Mouse (Mus musculus) brain, adult 2 months (tissue): ENCODE measurements around the gene Hydin.
"Not testable (repeated sequence)": the region's sequence is repeated elsewhere in the genome, so short reads cannot be mapped to it uniquely, and the experiment has no call there.

Experiments
- DNase-seq: peaks from one replicate; pipeline ENCODE4 v3.0.0; 2011; ENCODE audit warnings: low read depth, low spot score

The Hydin gene

GRCm38 (mm10) chr8:110522495-110522894 is 255.7 kb downstream of the Hydin start:
- DNase-seq: not testable (repeated sequence)

- DNase-seq: no peak
Observed at GRCm38 (mm10) chr8:110522985-110523384, 256.2 kb downstream of the Hydin start.

GRCm38 (mm10) chr8:110525229-110525628 is 258.5 kb downstream of the Hydin start:
- no peak for DNase-seq

GRCm38 (mm10) chr8:110530008-110530762 is 263.4 kb downstream of the Hydin start:
- DNase-seq: no peak

- no peak for DNase-seq
Observed at GRCm38 (mm10) chr8:110533781-110534180, 267.0 kb downstream of the Hydin start.

- peak; percentile 96 for DNase-seq
Observed at GRCm38 (mm10) chr8:110537849-110538248, 271.1 kb downstream of the Hydin start.

- no peak for DNase-seq
Observed at GRCm38 (mm10) chr8:110550343-110550742, 283.6 kb downstream of the Hydin start.

GRCm38 (mm10) chr8:110552111-110552510 is 285.3 kb downstream of the Hydin start:
- not testable (repeated sequence) for DNase-seq

- DNase-seq: no peak
Observed at GRCm38 (mm10) chr8:110592641-110593040, 325.9 kb downstream of the Hydin start.

GRCm38 (mm10) chr8:110594164-110594563 is 327.4 kb downstream of the Hydin start:
- DNase-seq: no peak

- DNase-seq: peak; percentile 61
Observed at GRCm38 (mm10) chr8:110604556-110604955, 337.8 kb downstream of the Hydin start.

- DNase-seq: peak; percentile 32
Observed at GRCm38 (mm10) chr8:110605401-110606015, 338.7 kb downstream of the Hydin start.

GRCm38 (mm10) chr8:110615730-110616129 is 349.0 kb downstream of the Hydin start:
- no peak for DNase-seq

GRCm38 (mm10) chr8:110617801-110618358 is 351.1 kb downstream of the Hydin start:
- DNase-seq: no peak

- DNase-seq: peak; percentile 99
Observed at GRCm38 (mm10) chr8:110618391-110619207, 351.8 kb downstream of the Hydin start, which contains the start of gene Vac14. Vac14 (plus strand) TSS chr8:110618585.

- DNase-seq: peak; percentile 39
Observed at GRCm38 (mm10) chr8:110619208-110619574, 352.4 kb downstream of the Hydin start.

- no peak for DNase-seq
Observed at GRCm38 (mm10) chr8:110619919-110620318, 353.1 kb downstream of the Hydin start.

GRCm38 (mm10) chr8:110626431-110626830 is 359.7 kb downstream of the Hydin start:
- DNase-seq: peak; percentile 56

GRCm38 (mm10) chr8:110629245-110630063 is 362.7 kb downstream of the Hydin start:
- peak; percentile 80 for DNase-seq

- peak; percentile 56 for DNase-seq
Observed at GRCm38 (mm10) chr8:110630079-110630478, 363.3 kb downstream of the Hydin start.

GRCm38 (mm10) chr8:110630571-110631071 is 363.8 kb downstream of the Hydin start:
- DNase-seq: peak; percentile 87
